8 mouse cellular contexts compared by ENCODE assay signal in genomic region chr4:80003636-80004365, GRCm38 (mm10).
DNase-seq lines count a peak whose midpoint lies in the region; ATAC-seq and TF ChIP-seq lines count a peak whose summit lies in the region.

No protein-coding gene starts in this region.

- no peak for TF ChIP-seq CTCF in stomach, postnatal 0 days (IDR thresholded peaks at IDR 0.05; ENCODE audit: low read depth)

- H3K9me3 ChIP-seq in neural tube, embryonic 11.5 days (ENCODE audit: control insufficient read depth, low read length): no peaks in the 10 kb centered on the region
- H3K9me3 ChIP-seq in liver, embryonic 12.5 days (replicated peaks): no peaks in the 10 kb centered on the region
- no peaks in the 10 kb centered on the region for H3K9me3 ChIP-seq in stomach, postnatal 0 days (ENCODE audit: control insufficient read depth, low read length)

- intact Hi-C loops in left cerebral cortex, postnatal 25 days (cut with DNase I): no loop called here

- no peaks in the 10 kb centered on the region for H3K36me3 ChIP-seq in neural tube, embryonic 11.5 days (ENCODE audit: control insufficient read depth, insufficient read depth, low read length)
- no peaks in the 10 kb centered on the region for H3K36me3 ChIP-seq in liver, embryonic 12.5 days
- H3K36me3 ChIP-seq in stomach, postnatal 0 days (ENCODE audit: control insufficient read depth, insufficient read depth, low read length): no peaks in the 10 kb centered on the region

- H3K4me2 ChIP-seq in neural tube, embryonic 11.5 days (ENCODE audit: low read depth): no peak overlapping the region
- H3K4me2 ChIP-seq in liver, embryonic 12.5 days: no peak overlapping the region
- no peak overlapping the region for H3K4me2 ChIP-seq in stomach, postnatal 0 days (replicated peaks; ENCODE audit: low read depth)

- no peak overlapping the region for H3K4me3 ChIP-seq in neural tube, embryonic 11.5 days (ENCODE audit: low read depth, low read length)
- H3K4me3 ChIP-seq in liver, embryonic 12.5 days: no peak overlapping the region
- H3K4me3 ChIP-seq in stomach, postnatal 0 days (ENCODE audit: low read depth, low read length): no peak overlapping the region

- H3K9ac ChIP-seq in neural tube, embryonic 11.5 days (ENCODE audit: low read length): no peak overlapping the region
- no peak overlapping the region for H3K9ac ChIP-seq in liver, embryonic 12.5 days
- no peak overlapping the region for H3K9ac ChIP-seq in stomach, postnatal 0 days (ENCODE audit: low read length)

- H3K27ac ChIP-seq in neural tube, embryonic 11.5 days (ENCODE audit: low read depth, low read length): no peak overlapping the region
- H3K27ac ChIP-seq in liver, embryonic 12.5 days: no peak overlapping the region
- no peak overlapping the region for H3K27ac ChIP-seq in stomach, postnatal 0 days (replicated peaks)

- WGBS in neural tube, embryonic 11.5 days: 88% methylated on average over 13 of the region's 13 CpGs
- WGBS in liver, embryonic 12.5 days (ENCODE audit: insufficient replicate concordance): 72% methylated on average over 13 of the region's 13 CpGs
- WGBS in stomach, postnatal 0 days: 81% methylated on average over 13 of the region's 13 CpGs

- no peak for DNase-seq in cerebellum, adult 11-12 months
- DNase-seq in neural tube, embryonic 11.5 days (ENCODE audit: low spot score): no peak
- no peak for DNase-seq in neural tube, embryonic 10.5 days (ENCODE audit: extremely low spot score, low spot score)
- no peak for DNase-seq in stomach, postnatal 0 days (ENCODE audit: low spot score)
- DNase-seq in left cerebral cortex, postnatal 25 days (ENCODE audit: low spot score in 2 of 2): no peak
- DNase-seq in cerebellum, adult 9-10 months: no peak

- ATAC-seq in cerebellum, adult (ENCODE audit: insufficient number of reproducible peaks, low FRiP score, low TSS enrichment): peak; percentile 97
- peak; percentile 92 for ATAC-seq in neural tube, embryonic 11.5 days (ENCODE audit: insufficient read depth, low FRiP score, low TSS enrichment)
- peak; percentile 84 for ATAC-seq in liver, embryonic 12.5 days
- peak; percentile 96 for ATAC-seq in stomach, postnatal 0 days (ENCODE audit: low FRiP score, low TSS enrichment)

- H3K4me1 ChIP-seq in neural tube, embryonic 11.5 days (ENCODE audit: control insufficient read depth, insufficient read depth, low read length): no peaks in the 10 kb centered on the region
- H3K4me1 ChIP-seq in liver, embryonic 12.5 days: no peaks in the 10 kb centered on the region
- H3K4me1 ChIP-seq in stomach, postnatal 0 days (replicated peaks; ENCODE audit: control insufficient read depth, insufficient read depth): no peaks in the 10 kb centered on the region

- no peaks in the 10 kb centered on the region for H3K27me3 ChIP-seq in neural tube, embryonic 11.5 days (ENCODE audit: control insufficient read depth, insufficient read depth, low read length)
- H3K27me3 ChIP-seq in liver, embryonic 12.5 days (replicated peaks): no peaks in the 10 kb centered on the region
- no peaks in the 10 kb centered on the region for H3K27me3 ChIP-seq in stomach, postnatal 0 days (ENCODE audit: control insufficient read depth, insufficient read depth, low read length)

- TF ChIP-seq EP300 in stomach, postnatal 0 days (optimal IDR thresholded peaks at IDR 0.05): no peak
